Mouse (Mus musculus): ENCODE measurements around the gene Pdia5. TPM values are rescaled to one million over a fixed set of nuclear protein-coding genes. Genes with fewer than 3 reads are reported as not detected.

Pdia5 gene
- polyA plus RNA-seq, 1 experiment from 2014 or later, result 24.4 TPM

DNA sequence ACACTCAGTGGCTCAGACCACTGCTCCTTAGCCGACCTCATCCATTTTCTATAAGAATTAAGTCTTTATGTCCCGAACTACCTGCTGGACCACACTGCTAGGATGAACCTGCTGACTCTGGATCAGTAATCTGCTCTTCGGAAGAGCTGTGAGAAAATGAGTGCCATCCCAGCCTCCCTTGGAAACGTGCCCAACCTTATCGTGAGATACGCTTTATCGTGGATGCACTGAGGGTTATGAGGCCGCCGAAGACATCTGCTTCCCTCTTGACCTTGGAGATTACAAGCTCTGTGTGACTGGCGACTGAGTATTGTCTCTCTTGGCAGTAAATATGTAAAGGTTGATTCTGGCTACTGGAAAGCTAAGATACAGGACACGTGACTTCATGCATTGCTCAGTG lies 11.8 kb upstream of the Pdia5 start:
- H3K4me3 ChIP-seq (ENCODE audit: low read depth, low read length), result no peak overlapping the region
- H3K4me2 ChIP-seq (replicated peaks; ENCODE audit: low read depth), result no peak overlapping the region
- WGBS, result 80% methylated on average over 11 of the region's 11 CpGs
- H3K9me3 ChIP-seq (ENCODE audit: control insufficient read depth), result no peaks in the 10 kb centered on the region
- no peak overlapping the region for H3K9ac ChIP-seq (ENCODE audit: low read depth, low read length)
- no peak overlapping the region for H3K27ac ChIP-seq (ENCODE audit: low read depth, low read length)
- no peaks in the 10 kb centered on the region for H3K4me1 ChIP-seq (replicated peaks; ENCODE audit: control insufficient read depth, insufficient read depth, low read length)
- no peaks in the 10 kb centered on the region for H3K36me3 ChIP-seq (ENCODE audit: control insufficient read depth, insufficient read depth)
- H3K27me3 ChIP-seq (replicated peaks; ENCODE audit: control insufficient read depth, insufficient read depth, low read length), result no peaks in the 10 kb centered on the region
- no peak for ATAC-seq
- no peak for TF ChIP-seq CTCF (IDR thresholded peaks at IDR 0.05; ENCODE audit: low read depth)

- Histone ChIP-seq H3K27ac (ENCODE audit: low read depth, low read length) (no peak overlapping the region), H3K9ac (ENCODE audit: low read depth, low read length) (no peak overlapping the region), H3K4me2 (replicated peaks; ENCODE audit: low read depth) (no peak overlapping the region), H3K4me3 (ENCODE audit: low read depth, low read length) (no peak overlapping the region), H3K27me3 (replicated peaks; ENCODE audit: control insufficient read depth, insufficient read depth, low read length) (no peaks in the 10 kb centered on the region), H3K9me3 (ENCODE audit: control insufficient read depth) (no peaks in the 10 kb centered on the region), H3K36me3 (ENCODE audit: control insufficient read depth, insufficient read depth) (no peaks in the 10 kb centered on the region), H3K4me1 (replicated peaks; ENCODE audit: control insufficient read depth, insufficient read depth, low read length) (no peaks in the 10 kb centered on the region)
- 73% methylated on average over 4 of the region's 4 CpGs for WGBS
- no peak for TF ChIP-seq CTCF (IDR thresholded peaks at IDR 0.05; ENCODE audit: low read depth)
- ATAC-seq, result no peak
These were observed 10.6 kb upstream of the Pdia5 start for GRCm38 (mm10) chr16:35501106-35501760.

DNA sequence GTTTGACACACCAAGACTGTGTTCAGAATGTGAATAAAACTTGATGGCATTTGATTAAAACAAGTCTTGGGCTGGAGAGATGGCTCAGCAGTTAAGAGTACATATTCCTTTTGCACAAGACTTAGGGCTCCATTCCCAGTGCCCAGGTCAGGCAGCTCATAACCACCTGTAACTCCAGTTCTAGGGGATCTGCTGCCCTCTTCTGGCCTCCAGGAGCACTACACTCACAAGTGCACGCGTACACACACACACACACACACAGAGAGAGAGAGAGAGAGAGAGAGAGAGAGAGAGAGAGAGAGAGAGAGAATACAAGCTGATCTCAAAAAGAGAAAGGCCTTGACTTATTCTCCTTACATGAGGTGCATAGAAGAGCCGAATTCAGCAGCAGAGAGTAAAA lies 9.7 kb upstream of the Pdia5 start:
- H3K9me3 ChIP-seq (ENCODE audit: control insufficient read depth), result no peaks in the 10 kb centered on the region
- 99% methylated on average over 3 of the region's 3 CpGs for WGBS
- no peak for ATAC-seq

DNA sequence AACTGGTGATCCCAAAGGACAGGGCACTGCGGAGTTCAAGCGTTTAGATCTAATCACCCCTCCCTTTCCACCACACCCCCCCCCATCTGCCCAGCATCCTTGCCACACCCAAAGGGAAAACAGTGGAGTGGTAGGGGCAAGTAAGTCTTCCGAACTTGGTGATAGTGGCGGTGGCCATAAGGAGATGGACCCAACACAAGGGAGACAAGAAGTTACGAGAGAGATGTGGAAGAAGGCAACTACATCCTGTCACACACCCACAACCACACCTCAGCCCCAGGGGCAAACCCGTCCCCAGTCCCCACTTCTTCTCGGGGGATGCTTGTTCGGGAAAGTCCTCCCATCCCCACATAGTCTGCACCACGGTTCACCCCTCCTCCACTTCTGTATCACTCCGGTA lies 880 bp downstream of the Pdia5 start:
- Histone ChIP-seq H3K9ac (ENCODE audit: low read depth, low read length) (peak overlapping the region; percentile 50), H3K4me2 (replicated peaks; ENCODE audit: low read depth) (peak overlapping the region; percentile 98), H3K4me3 (ENCODE audit: low read depth, low read length) (peak overlapping the region; percentile 73), H3K36me3 (ENCODE audit: control insufficient read depth, insufficient read depth) (no peaks in the 10 kb centered on the region), H3K4me1 (replicated peaks; ENCODE audit: control insufficient read depth, insufficient read depth, low read length) (no peaks in the 10 kb centered on the region), H3K27me3 (replicated peaks; ENCODE audit: control insufficient read depth, insufficient read depth, low read length) (0 out of 2 replicates have a peak, but pooled peaks cover 3% of the 10 kb centered on the region), H3K27ac (ENCODE audit: low read depth, low read length) (no peak overlapping the region), H3K9me3 (ENCODE audit: control insufficient read depth) (no peaks in the 10 kb centered on the region)
- TF ChIP-seq CTCF (IDR thresholded peaks at IDR 0.05; ENCODE audit: low read depth), result no peak
- 6% methylated on average over 10 of the region's 10 CpGs for WGBS
- ATAC-seq, result no peak; the same call in 1 of the 2 replicates

More for the DNA sequence above, 9.7 kb upstream of the Pdia5 start:
- Histone ChIP-seq H3K4me3 (ENCODE audit: low read depth, low read length) (no peak overlapping the region), H3K27me3 (replicated peaks; ENCODE audit: control insufficient read depth, insufficient read depth, low read length) (no peaks in the 10 kb centered on the region), H3K4me1 (replicated peaks; ENCODE audit: control insufficient read depth, insufficient read depth, low read length) (no peaks in the 10 kb centered on the region), H3K36me3 (ENCODE audit: control insufficient read depth, insufficient read depth) (no peaks in the 10 kb centered on the region), H3K4me2 (replicated peaks; ENCODE audit: low read depth) (no peak overlapping the region), H3K9ac (ENCODE audit: low read depth, low read length) (no peak overlapping the region), H3K27ac (ENCODE audit: low read depth, low read length) (no peak overlapping the region)
- no peak for TF ChIP-seq CTCF (IDR thresholded peaks at IDR 0.05; ENCODE audit: low read depth)

GRCm38 (mm10) chr16:35489066-35489718 lies 1.5 kb downstream of the Pdia5 start:
- H3K4me3 ChIP-seq (ENCODE audit: low read depth, low read length), result peak overlapping the region; percentile 73; the same call in 1 of the 2 replicates
- no peaks in the 10 kb centered on the region for H3K4me1 ChIP-seq (replicated peaks; ENCODE audit: control insufficient read depth, insufficient read depth, low read length)
- H3K9me3 ChIP-seq (ENCODE audit: control insufficient read depth), result no peaks in the 10 kb centered on the region
- peak overlapping the region; percentile 98 for H3K4me2 ChIP-seq (replicated peaks; ENCODE audit: low read depth)
- WGBS, result 30% methylated on average over 10 of the region's 10 CpGs
- H3K27ac ChIP-seq (ENCODE audit: low read depth, low read length), result no peak overlapping the region
- ATAC-seq, result no peak
- no peak overlapping the region for H3K9ac ChIP-seq (ENCODE audit: low read depth, low read length)
- TF ChIP-seq CTCF (IDR thresholded peaks at IDR 0.05; ENCODE audit: low read depth), result no peak
- 0 out of 2 replicates have a peak, but pooled peaks cover 3% of the 10 kb centered on the region for H3K27me3 ChIP-seq (replicated peaks; ENCODE audit: control insufficient read depth, insufficient read depth, low read length)
- H3K36me3 ChIP-seq (ENCODE audit: control insufficient read depth, insufficient read depth), result no peaks in the 10 kb centered on the region

DNA sequence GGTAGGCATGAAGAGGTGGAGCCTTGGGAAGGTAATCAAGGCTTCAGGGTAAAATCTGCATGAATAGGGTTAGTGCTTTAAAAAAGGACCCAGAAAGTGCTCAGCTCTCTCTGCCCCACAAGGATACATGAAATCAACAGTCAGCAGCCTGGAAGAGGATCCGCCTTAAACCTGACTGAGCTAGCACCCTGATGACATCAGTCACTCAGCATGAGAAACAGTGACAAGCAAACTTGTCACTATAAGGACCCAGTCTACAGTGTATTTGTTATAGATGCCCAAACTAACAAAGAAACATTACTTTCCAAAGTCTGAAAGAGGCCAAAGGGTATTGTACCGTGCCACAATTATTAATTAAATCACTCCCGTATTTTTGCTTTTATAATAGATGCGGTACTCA lies 2.9 kb downstream of the Pdia5 start:
- Histone ChIP-seq H3K4me1 (replicated peaks; ENCODE audit: control insufficient read depth, insufficient read depth, low read length) (no peaks in the 10 kb centered on the region), H3K36me3 (ENCODE audit: control insufficient read depth, insufficient read depth) (no peaks in the 10 kb centered on the region), H3K9ac (ENCODE audit: low read depth, low read length) (no peak overlapping the region), H3K27me3 (replicated peaks; ENCODE audit: control insufficient read depth, insufficient read depth, low read length) (0 out of 2 replicates have a peak, but pooled peaks cover 3% of the 10 kb centered on the region), H3K9me3 (ENCODE audit: control insufficient read depth) (no peaks in the 10 kb centered on the region), H3K4me3 (ENCODE audit: low read depth, low read length) (no peak overlapping the region), H3K27ac (ENCODE audit: low read depth, low read length) (no peak overlapping the region), H3K4me2 (replicated peaks; ENCODE audit: low read depth) (no peak overlapping the region)
- no peak for TF ChIP-seq CTCF (IDR thresholded peaks at IDR 0.05; ENCODE audit: low read depth)
- ATAC-seq, result no peak
- WGBS, result 92% methylated on average over 4 of the region's 4 CpGs

All from intestine, postnatal 0 days (tissue).